Mouse (Mus musculus): ENCODE data around the gene Imp3. TPM values are rescaled to one million over a fixed set of nuclear protein-coding genes. Genes with fewer than 3 reads are reported as not detected.

Imp3 gene
- polyA plus RNA-seq, 1 experiment from 2014 or later, result 80.3 TPM

DNA sequence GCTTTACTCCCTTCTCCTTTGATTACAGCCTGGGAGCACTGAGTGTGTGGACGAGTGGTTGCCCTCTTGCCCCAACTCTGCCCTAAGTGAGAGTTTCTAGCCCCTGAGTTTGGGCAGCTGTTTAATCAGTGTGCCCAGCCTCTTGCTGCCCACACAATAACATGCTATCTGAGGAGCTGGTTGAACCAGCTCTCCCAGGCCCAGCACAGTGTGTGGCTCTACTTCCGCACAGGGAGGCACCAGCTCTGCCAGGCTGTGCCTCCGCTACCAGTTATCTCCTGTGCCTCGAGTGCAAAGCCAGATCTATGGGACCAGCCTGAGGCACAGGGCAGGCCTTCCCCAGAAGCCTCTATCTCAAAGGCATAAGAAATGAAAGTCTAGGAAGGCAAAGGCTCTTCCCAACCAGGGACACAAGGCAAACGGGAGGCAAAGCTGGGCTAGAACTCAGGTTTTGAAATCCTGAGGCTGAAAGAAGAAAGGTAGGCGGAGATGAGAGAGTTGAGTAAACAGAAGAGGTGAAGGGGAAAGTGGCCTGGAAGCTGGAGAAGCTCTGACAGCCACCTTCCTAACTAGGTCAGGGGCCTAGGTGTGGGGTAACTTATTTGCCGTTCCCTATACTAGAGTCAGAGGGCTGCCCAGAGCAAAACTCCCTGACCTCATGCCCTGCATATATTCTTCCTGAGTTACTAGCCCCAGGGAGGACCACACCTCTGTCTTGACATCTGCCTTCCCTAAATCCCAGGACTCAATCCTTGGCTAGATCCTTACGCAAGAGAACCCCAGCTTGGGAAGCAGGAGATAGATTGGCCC lies 13.2 kb upstream of the Imp3 start:
- WGBS, result 63% methylated on average over 8 of the region's 8 CpGs
- Histone ChIP-seq H3K36me3 (replicated peaks; ENCODE audit: control insufficient read depth, insufficient read depth, low read depth, low read length) (peaks cover 4% of the 10 kb centered on the region), H3K27me3 (ENCODE audit: control insufficient read depth, insufficient read depth, low read length) (no peaks in the 10 kb centered on the region), H3K4me1 (ENCODE audit: control insufficient read depth, insufficient read depth, low read length) (peaks cover 8% of the 10 kb centered on the region; the same call in 1 of the 2 replicates), H3K4me2 (ENCODE audit: low read depth, low read length) (peak overlapping the region; percentile 46), H3K27ac (replicated peaks; ENCODE audit: low read depth, low read length) (no peak overlapping the region), H3K9me3 (replicated peaks; ENCODE audit: control insufficient read depth, low read length) (no peaks in the 10 kb centered on the region), H3K9ac (replicated peaks; ENCODE audit: low read length) (peak overlapping the region; percentile 32), H3K4me3 (ENCODE audit: low read depth, low read length) (peak overlapping the region; percentile 25)
- DNase-seq (ENCODE audit: low spot score) (no peak), ATAC-seq (replicated peaks; ENCODE audit: insufficient number of reproducible peaks, low FRiP score, low TSS enrichment, low read depth) (no peak)

DNA sequence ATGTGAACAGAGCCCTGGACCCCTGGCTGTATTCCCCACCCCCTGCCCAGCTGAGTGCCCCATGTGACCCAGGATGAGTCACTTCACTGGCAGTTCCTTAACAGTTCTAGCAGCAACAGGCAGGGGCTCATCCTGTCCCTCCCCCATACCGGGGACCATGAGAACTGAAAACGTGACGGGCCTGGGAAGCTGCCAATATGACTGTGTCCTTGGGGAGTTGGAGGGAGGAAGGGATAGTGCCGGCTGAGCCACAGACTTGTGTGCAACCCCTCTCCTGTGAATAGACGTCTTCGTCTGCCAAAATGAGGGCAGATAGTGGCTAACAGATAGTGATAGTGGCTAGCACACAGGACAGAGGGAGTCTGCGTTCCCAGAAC lies 12.6 kb upstream of the Imp3 start:
- DNase-seq (ENCODE audit: low spot score), result peak; percentile 34
- H3K9me3 ChIP-seq (replicated peaks; ENCODE audit: control insufficient read depth, low read length), result no peaks in the 10 kb centered on the region
- peak overlapping the region; percentile 46 for H3K4me2 ChIP-seq (ENCODE audit: low read depth, low read length)
- WGBS, result 30% methylated on average over 7 of the region's 7 CpGs
- H3K36me3 ChIP-seq (replicated peaks; ENCODE audit: control insufficient read depth, insufficient read depth, low read depth, low read length), result peaks cover 4% of the 10 kb centered on the region
- peaks cover 8% of the 10 kb centered on the region; the same call in 1 of the 2 replicates for H3K4me1 ChIP-seq (ENCODE audit: control insufficient read depth, insufficient read depth, low read length)
- H3K27ac ChIP-seq (replicated peaks; ENCODE audit: low read depth, low read length), result no peak overlapping the region
- no peak for ATAC-seq (replicated peaks; ENCODE audit: insufficient number of reproducible peaks, low FRiP score, low TSS enrichment, low read depth)
- H3K27me3 ChIP-seq (ENCODE audit: control insufficient read depth, insufficient read depth, low read length), result no peaks in the 10 kb centered on the region
- peak overlapping the region; percentile 29 for H3K9ac ChIP-seq (replicated peaks; ENCODE audit: low read length)
- peak overlapping the region; percentile 25 for H3K4me3 ChIP-seq (ENCODE audit: low read depth, low read length)

DNA sequence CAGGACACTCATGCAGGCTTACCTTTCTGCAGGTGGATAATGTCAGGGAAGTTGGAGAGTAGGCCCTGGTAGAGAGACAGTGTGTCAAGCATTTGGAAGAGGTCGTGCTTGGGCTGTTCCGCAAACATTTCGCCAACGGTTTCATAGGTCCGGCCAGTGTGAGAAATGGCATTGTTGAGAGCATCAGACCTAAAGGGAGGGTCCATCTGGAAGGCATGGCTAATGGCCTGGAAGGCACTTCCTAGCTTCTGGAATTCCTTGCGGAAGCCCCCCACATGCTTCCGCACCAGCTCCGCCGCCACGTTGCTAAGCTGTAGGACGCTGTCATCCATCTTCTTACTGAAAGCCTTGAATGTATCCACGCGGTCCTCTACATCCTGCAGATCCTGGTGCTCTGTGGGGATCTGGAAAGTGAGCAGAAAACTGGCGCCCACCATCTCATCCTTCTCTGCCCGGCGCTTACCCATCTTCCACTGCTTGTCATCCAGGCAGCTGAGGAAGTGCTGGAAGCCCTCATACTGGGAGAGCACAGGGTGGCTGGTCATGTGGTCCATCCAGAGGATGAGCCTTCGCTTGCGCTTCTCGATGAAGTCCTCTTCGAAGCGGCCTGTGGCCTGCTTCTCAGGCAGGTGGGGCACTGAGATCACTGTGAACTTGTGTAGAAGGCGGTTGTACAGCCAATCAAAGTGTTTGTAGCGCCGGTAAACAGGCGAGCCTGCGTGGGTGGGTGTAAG lies 11.8 kb upstream of the Imp3 start:
- Histone ChIP-seq H3K4me1 (ENCODE audit: control insufficient read depth, insufficient read depth, low read length) (peaks cover 8% of the 10 kb centered on the region; the same call in 1 of the 2 replicates), H3K9me3 (replicated peaks; ENCODE audit: control insufficient read depth, low read length) (no peaks in the 10 kb centered on the region), H3K27me3 (ENCODE audit: control insufficient read depth, insufficient read depth, low read length) (no peaks in the 10 kb centered on the region), H3K36me3 (replicated peaks; ENCODE audit: control insufficient read depth, insufficient read depth, low read depth, low read length) (peaks cover 4% of the 10 kb centered on the region), H3K9ac (replicated peaks; ENCODE audit: low read length) (no peak overlapping the region; the same call in 1 of the 2 replicates), H3K4me3 (ENCODE audit: low read depth, low read length) (peak overlapping the region; percentile 25), H3K27ac (replicated peaks; ENCODE audit: low read depth, low read length) (no peak overlapping the region), H3K4me2 (ENCODE audit: low read depth, low read length) (peak overlapping the region; percentile 46)
- ATAC-seq (replicated peaks; ENCODE audit: insufficient number of reproducible peaks, low FRiP score, low TSS enrichment, low read depth) (no peak), DNase-seq (ENCODE audit: low spot score) (no peak)
- 91% methylated on average over 26 of the region's 26 CpGs for WGBS

DNA sequence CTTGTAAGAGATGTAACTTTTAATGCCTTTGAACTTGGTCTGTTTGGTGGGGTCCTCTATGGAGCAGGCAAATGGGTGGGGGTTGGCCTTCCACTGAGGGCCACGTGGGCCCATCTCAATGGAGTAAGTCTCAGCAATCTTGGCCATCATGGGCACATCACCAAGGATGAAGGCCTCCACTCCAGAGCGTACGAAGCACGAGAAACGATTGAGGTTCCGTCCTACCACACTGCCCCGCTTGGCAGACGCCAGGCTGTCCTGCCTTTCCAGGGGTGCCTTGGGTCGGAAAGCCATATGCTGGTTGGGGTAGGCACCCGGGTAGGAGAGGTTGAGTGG lies 11.3 kb upstream of the Imp3 start:
- Histone ChIP-seq H3K4me1 (ENCODE audit: control insufficient read depth, insufficient read depth, low read length) (peaks cover 8% of the 10 kb centered on the region; the same call in 1 of the 2 replicates), H3K9ac (replicated peaks; ENCODE audit: low read length) (no peak overlapping the region), H3K4me2 (ENCODE audit: low read depth, low read length) (no peak overlapping the region; the same call in 1 of the 2 replicates), H3K9me3 (replicated peaks; ENCODE audit: control insufficient read depth, low read length) (no peaks in the 10 kb centered on the region), H3K36me3 (replicated peaks; ENCODE audit: control insufficient read depth, insufficient read depth, low read depth, low read length) (peaks cover 4% of the 10 kb centered on the region), H3K4me3 (ENCODE audit: low read depth, low read length) (no peak overlapping the region), H3K27me3 (ENCODE audit: control insufficient read depth, insufficient read depth, low read length) (no peaks in the 10 kb centered on the region), H3K27ac (replicated peaks; ENCODE audit: low read depth, low read length) (no peak overlapping the region)
- DNase-seq (ENCODE audit: low spot score) (no peak), ATAC-seq (replicated peaks; ENCODE audit: insufficient number of reproducible peaks, low FRiP score, low TSS enrichment, low read depth) (no peak)
- 94% methylated on average over 10 of the region's 10 CpGs for WGBS

DNA sequence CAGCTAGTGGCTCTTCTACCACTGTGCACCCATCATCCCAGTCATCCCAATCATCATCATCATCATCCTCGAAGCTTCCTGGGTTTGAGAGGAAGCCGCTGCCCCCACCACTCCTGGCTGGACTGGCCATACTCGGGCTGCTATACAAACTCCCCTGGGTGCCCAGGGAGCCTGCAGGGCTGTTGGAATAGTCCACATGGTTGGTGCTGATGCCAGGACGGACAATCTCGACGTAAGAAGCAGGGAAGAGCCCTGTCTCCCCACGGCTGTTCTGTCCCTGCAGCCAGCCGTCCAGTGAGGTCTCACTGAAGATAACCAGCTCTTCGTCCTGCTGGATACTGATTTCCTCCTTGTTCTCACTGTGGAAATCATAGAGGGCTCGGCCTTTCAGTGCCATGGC lies 10.9 kb upstream of the Imp3 start:
- 80% methylated on average over 10 of the region's 10 CpGs for WGBS
- Histone ChIP-seq H3K9me3 (replicated peaks; ENCODE audit: control insufficient read depth, low read length) (no peaks in the 10 kb centered on the region), H3K4me3 (ENCODE audit: low read depth, low read length) (peak overlapping the region; percentile 45), H3K27me3 (ENCODE audit: control insufficient read depth, insufficient read depth, low read length) (no peaks in the 10 kb centered on the region), H3K36me3 (replicated peaks; ENCODE audit: control insufficient read depth, insufficient read depth, low read depth, low read length) (peaks cover 4% of the 10 kb centered on the region), H3K27ac (replicated peaks; ENCODE audit: low read depth, low read length) (no peak overlapping the region), H3K4me2 (ENCODE audit: low read depth, low read length) (peak overlapping the region; percentile 76), H3K4me1 (ENCODE audit: control insufficient read depth, insufficient read depth, low read length) (peaks cover 8% of the 10 kb centered on the region; the same call in 1 of the 2 replicates), H3K9ac (replicated peaks; ENCODE audit: low read length) (no peak overlapping the region; the same call in 1 of the 2 replicates)
- no peak for DNase-seq (ENCODE audit: low spot score)
- no peak for ATAC-seq (replicated peaks; ENCODE audit: insufficient number of reproducible peaks, low FRiP score, low TSS enrichment, low read depth)

DNA sequence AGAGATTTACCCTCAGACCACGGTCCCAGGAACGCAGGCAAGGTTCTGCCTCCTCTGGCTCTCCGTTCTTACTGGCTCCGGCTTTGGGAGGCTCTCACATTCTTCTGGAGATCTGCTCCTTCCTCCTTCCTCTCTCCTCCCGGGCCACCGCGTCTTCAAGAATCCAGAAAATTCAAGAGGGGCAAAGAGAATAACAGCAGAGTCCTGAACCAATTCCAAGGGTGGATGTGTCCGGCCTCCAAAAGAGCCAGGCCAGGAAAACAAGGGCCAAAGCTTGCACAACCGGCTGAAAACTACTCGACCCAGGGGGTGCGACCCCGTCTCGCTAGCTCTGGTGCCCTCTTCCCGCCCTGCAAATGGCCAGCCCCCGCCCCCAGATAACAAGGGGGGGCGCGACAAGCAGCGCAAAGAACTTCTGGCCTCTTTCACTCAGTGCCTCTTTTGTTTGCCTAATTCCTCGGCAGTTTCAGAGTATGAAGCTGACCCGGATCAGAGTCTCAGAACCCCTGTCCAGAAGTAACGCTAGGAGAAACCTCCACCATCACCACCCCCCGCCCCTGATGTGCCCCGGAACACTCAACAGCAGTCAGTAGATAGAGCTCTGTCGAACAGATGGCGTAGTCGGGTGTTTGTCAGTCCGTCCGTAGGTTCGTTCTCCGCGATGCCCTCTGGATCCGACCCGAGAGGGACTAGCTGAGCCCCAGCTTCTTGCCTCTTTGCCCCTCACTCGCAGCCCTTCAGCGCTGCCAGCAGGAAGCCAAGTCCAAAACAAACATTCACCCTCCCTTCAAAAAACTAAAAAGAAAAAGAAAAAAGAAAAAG lies 9.9 kb upstream of the Imp3 start:
- H3K27ac ChIP-seq (replicated peaks; ENCODE audit: low read depth, low read length), result peak overlapping the region; percentile 74
- H3K4me2 ChIP-seq (ENCODE audit: low read depth, low read length), result peak overlapping the region; percentile 76
- peak; percentile 41; the same call in 1 of the 2 replicates for ATAC-seq (replicated peaks; ENCODE audit: insufficient number of reproducible peaks, low FRiP score, low TSS enrichment, low read depth)
- no peaks in the 10 kb centered on the region for H3K36me3 ChIP-seq (replicated peaks; ENCODE audit: control insufficient read depth, insufficient read depth, low read depth, low read length)
- under 1% methylated on average over 35 of the region's 35 CpGs for WGBS
- H3K4me1 ChIP-seq (ENCODE audit: control insufficient read depth, insufficient read depth, low read length), result peaks cover 8% of the 10 kb centered on the region; the same call in 1 of the 2 replicates
- H3K4me3 ChIP-seq (ENCODE audit: low read depth, low read length), result peak overlapping the region; percentile 45
- no peaks in the 10 kb centered on the region for H3K9me3 ChIP-seq (replicated peaks; ENCODE audit: control insufficient read depth, low read length)
- no peaks in the 10 kb centered on the region for H3K27me3 ChIP-seq (ENCODE audit: control insufficient read depth, insufficient read depth, low read length)
- peak; percentile 39 for DNase-seq (ENCODE audit: low spot score)
- H3K9ac ChIP-seq (replicated peaks; ENCODE audit: low read length), result peak overlapping the region; percentile 64

DNA sequence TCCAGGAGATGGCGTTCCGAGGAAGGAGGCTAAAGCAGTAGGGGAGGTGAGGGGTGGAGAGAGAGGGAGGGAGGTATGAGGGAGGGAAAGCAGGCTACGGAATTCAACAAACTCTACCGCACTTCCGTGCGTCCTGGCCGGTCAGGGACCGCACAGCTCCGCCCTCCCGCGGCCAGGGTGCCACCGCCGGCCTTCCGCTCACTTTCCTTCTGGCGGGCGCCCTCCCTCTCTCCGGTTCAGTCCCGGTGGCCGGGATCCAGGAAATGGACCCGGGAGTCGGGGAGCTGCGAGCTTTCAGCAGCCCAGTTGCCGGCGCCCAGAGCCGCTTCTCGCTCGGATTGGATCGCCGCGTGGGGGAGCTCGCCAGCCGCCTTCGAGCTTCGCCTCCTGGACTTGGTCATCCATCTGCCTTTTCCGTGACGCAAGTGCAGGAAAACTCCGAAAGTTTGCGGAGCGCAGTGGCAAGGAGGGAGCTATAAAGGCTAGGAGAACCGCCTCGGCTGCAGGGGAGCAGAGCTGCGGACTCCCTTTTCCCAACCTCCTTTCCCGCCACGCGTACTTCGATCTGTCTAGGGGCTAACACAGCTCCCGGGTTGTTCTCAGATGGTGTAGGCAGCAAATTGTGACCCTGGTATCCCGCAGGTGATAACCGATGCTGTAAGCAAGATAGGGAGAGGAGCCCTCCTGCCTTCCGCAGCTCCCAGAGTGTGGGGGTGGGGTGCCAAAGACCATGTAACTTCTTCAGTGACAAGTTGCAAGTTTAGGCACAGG lies 9.0 kb upstream of the Imp3 start, which contains the start of gene Snx33:
Gene Snx33 (minus strand): TSS at position 331 of the 771 bp plus-strand sequence.
- peak within 1 kb of the TSS; percentile 64 for H3K9ac ChIP-seq (replicated peaks; ENCODE audit: low read length)
- peak within 1 kb of the TSS; percentile 76 for H3K4me2 ChIP-seq (ENCODE audit: low read depth, low read length)
- H3K36me3 ChIP-seq (replicated peaks; ENCODE audit: control insufficient read depth, insufficient read depth, low read depth, low read length), result no peaks in the 10 kb centered on the region
- H3K4me1 ChIP-seq (ENCODE audit: control insufficient read depth, insufficient read depth, low read length), result peaks cover 8% of the 10 kb centered on the region; the same call in 1 of the 2 replicates
- ATAC-seq (replicated peaks; ENCODE audit: insufficient number of reproducible peaks, low FRiP score, low TSS enrichment, low read depth) (peak; percentile 76), DNase-seq (ENCODE audit: low spot score) (peak; percentile 93)
- H3K4me3 ChIP-seq (ENCODE audit: low read depth, low read length), result peak within 1 kb of the TSS; percentile 45
- WGBS, result under 1% methylated on average over 49 of the region's 50 CpGs
- H3K9me3 ChIP-seq (replicated peaks; ENCODE audit: control insufficient read depth, low read length), result no peaks in the 10 kb centered on the region
- no peaks in the 10 kb centered on the region for H3K27me3 ChIP-seq (ENCODE audit: control insufficient read depth, insufficient read depth, low read length)
- H3K27ac ChIP-seq (replicated peaks; ENCODE audit: low read depth, low read length), result peak within 1 kb of the TSS; percentile 74

Measured in embryonic facial prominence, embryonic 11.5 days (tissue).